Mouse (Mus musculus) stomach, postnatal 0 days (tissue): ENCODE measurements around the gene Sox5. TPM values are rescaled to one million over a fixed set of nuclear protein-coding genes. Genes with fewer than 3 reads are reported as not detected.

Source experiments
- ATAC-seq: fragments of 200-750 bp; cut with Nextera tagmentation; 2 replicates; pipeline ENCODE4 v1.8.0; 2017; ENCODE audit not compliant: low FRiP score, low TSS enrichment
- DNase-seq: peaks from one replicate; pipeline ENCODE4 v3.0.0-alpha.2; 2016; ENCODE audit warnings: low spot score
- H3K27ac ChIP-seq: fragments of 300-500 bp; sonication (generic); replicated peaks from 2 replicates; pipeline ENCODE4 v1.5.1; 2014; ENCODE audit warnings: mild to moderate bottlenecking, control low read depth
- H3K27me3 ChIP-seq: fragments of 300-500 bp; sonication (generic); 2 replicates; pipeline ENCODE4 v1.6.1; 2014; ENCODE audit warnings: low read length; ENCODE audit not compliant: control insufficient read depth, insufficient read depth
- H3K36me3 ChIP-seq: fragments of 300-500 bp; sonication (generic); 2 replicates; pipeline ENCODE4 v1.6.1; 2014; ENCODE audit warnings: low read length, mixed read lengths; ENCODE audit not compliant: control insufficient read depth, insufficient read depth
- H3K4me1 ChIP-seq: fragments of 300-500 bp; sonication (generic); replicated peaks from 2 replicates; pipeline ENCODE4 v1.6.1; 2014; ENCODE audit warnings: antibody characterized with exemption; ENCODE audit not compliant: control insufficient read depth, insufficient read depth
- H3K4me2 ChIP-seq: fragments of 300-500 bp; sonication (generic); replicated peaks from 2 replicates; pipeline ENCODE4 v1.6.1; 2014; ENCODE audit warnings: low read depth, mild to moderate bottlenecking, control low read depth, moderate library complexity
- H3K4me3 ChIP-seq: fragments of 300-500 bp; sonication (generic); 2 replicates; pipeline ENCODE4 v1.5.1; 2014; ENCODE audit warnings: low read depth, low read length, control low read depth
- H3K9ac ChIP-seq: fragments of 300-500 bp; sonication (generic); 2 replicates; pipeline ENCODE4 v1.6.1; 2014; ENCODE audit warnings: mild to moderate bottlenecking, low read length, control low read depth, mixed read lengths
- H3K9me3 ChIP-seq: fragments of 300-500 bp; sonication (generic); 2 replicates; pipeline ENCODE4 v1.6.1; 2016; ENCODE audit warnings: low read length; ENCODE audit not compliant: control insufficient read depth
- CTCF ChIP-seq: IDR thresholded peaks from 2 replicates; pipeline ENCODE4 v1.5.1; 2016; ENCODE audit warnings: antibody characterized with exemption, low read depth, mild to moderate bottlenecking, moderate library complexity
- EP300 ChIP-seq: optimal IDR thresholded peaks from 2 replicates; pipeline ENCODE3; 2016; ENCODE audit warnings: antibody characterized with exemption
- WGBS: fragments of 180-500 bp; shearing (Covaris S2); extraction: QIAGEN DNeasy Blood & Tissue Kit; methylation state at CpG from one replicate; pipeline ENCODE4 v1.1.7; 2014; 5-methylcytosine and 5-hydroxymethylcytosine counted together
- polyA plus RNA-seq: library from polyadenylated mRNA; unstranded; fragments of >200 nt; fragmentation: Nextera tagmentation; extraction: Ambion mirVana; gene quantifications from 2 replicates; pipeline ENCODE4 v1.2.1, GENCODE M21; 2015

Gene Sox5
- polyA plus RNA-seq, 1 experiment from 2014 or later = 9.8 TPM

DNA sequence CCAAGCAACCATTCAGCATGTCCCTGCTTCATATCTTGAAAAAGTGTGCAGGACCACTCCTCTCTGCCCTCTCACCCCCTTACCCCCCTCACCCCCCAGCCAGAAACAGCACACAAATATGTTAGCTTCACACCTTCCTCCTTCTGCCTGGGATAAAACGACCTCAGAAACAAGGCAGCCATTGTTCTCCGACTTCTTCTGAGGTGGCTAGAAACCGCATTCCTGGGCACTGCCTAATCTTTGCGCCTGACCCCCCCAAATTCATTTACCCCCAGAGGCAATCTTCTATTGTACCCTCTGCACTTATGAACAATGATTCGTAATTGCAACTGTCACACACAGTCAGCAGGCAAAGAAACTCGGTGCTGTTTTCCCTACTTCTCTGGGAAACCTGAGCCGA is 742.6 kb downstream of the Sox5 start:
- Histone ChIP-seq H3K27me3 (no peaks in the 10 kb centered on the region), H3K4me1 (no peaks in the 10 kb centered on the region), H3K9me3 (no peaks in the 10 kb centered on the region), H3K4me3 (no peak overlapping the region), H3K36me3 (no peaks in the 10 kb centered on the region), H3K9ac (no peak overlapping the region), H3K27ac (no peak overlapping the region), H3K4me2 (0 out of 2 replicates have a peak overlapping the region, but pooled peaks have one; percentile 21)
- DNase-seq (no peak), ATAC-seq (no peak)
- WGBS = 43% methylated on average over 7 of the region's 7 CpGs
- TF ChIP-seq CTCF (no peak), EP300 (no peak)

- H3K9ac ChIP-seq = no peak overlapping the region
- no peak overlapping the region for H3K27ac ChIP-seq
- 90% methylated on average over 2 of the region's 2 CpGs for WGBS
- H3K36me3 ChIP-seq = no peaks in the 10 kb centered on the region
- TF ChIP-seq EP300 (no peak), CTCF (no peak)
- no peak overlapping the region for H3K4me3 ChIP-seq
- DNase-seq (no peak), ATAC-seq (no peak)
- no peak overlapping the region for H3K4me2 ChIP-seq
- H3K4me1 ChIP-seq = no peaks in the 10 kb centered on the region
- no peaks in the 10 kb centered on the region for H3K27me3 ChIP-seq
- no peaks in the 10 kb centered on the region for H3K9me3 ChIP-seq
Measured at GRCm38 (mm10) chr6:144033191-144033590, 748.6 kb downstream of the Sox5 start.

GRCm38 (mm10) chr6:144016929-144017328 is 764.8 kb downstream of the Sox5 start:
- no peak for TF ChIP-seq EP300
- TF ChIP-seq CTCF = no peak
- H3K36me3 ChIP-seq = no peaks in the 10 kb centered on the region
- H3K27ac ChIP-seq = no peak overlapping the region
- H3K9me3 ChIP-seq = no peaks in the 10 kb centered on the region
- H3K4me1 ChIP-seq = no peaks in the 10 kb centered on the region
- H3K4me2 ChIP-seq = no peak overlapping the region
- peak; percentile 74 for ATAC-seq
- no peaks in the 10 kb centered on the region for H3K27me3 ChIP-seq
- H3K9ac ChIP-seq = no peak overlapping the region
- no peak overlapping the region for H3K4me3 ChIP-seq
- peak; percentile 39 for DNase-seq

DNA sequence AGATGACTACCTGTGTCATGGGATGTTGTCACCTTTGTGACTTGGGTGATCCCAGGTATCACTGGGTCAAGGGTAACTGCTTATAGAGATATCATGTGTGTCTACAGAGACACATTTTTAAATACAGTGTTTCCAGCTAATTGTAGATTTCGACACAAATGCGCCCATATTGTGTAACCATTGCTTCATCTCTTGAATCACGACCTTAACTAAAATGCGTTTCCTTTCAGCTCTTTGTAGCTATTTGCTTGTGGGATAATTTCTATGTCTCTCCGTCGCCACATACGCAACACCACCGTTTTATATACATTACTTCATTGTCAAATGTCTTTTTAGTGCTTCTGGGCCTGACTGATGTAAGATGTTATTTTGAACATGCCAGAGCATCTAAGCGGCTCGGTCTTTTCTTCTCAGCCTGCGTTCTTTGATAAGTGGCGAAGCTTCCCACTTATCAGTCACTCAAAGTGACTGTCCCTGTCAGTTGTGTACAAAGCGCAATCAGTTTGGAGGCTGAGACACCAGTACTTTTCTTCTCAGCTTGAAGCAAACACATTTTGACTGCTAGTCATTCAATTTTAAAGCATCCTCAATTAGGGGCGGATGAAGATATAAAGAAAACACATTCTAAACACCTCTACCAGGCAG is 769.8 kb downstream of the Sox5 start:
- no peak for ATAC-seq
- DNase-seq = no peak
- Histone ChIP-seq H3K9me3 (no peaks in the 10 kb centered on the region), H3K9ac (no peak overlapping the region), H3K36me3 (no peaks in the 10 kb centered on the region), H3K27me3 (no peaks in the 10 kb centered on the region), H3K4me1 (no peaks in the 10 kb centered on the region), H3K4me3 (no peak overlapping the region), H3K27ac (no peak overlapping the region), H3K4me2 (no peak overlapping the region)
- 79% methylated on average over 14 of the region's 14 CpGs for WGBS
- TF ChIP-seq EP300 (no peak), CTCF (no peak)

GRCm38 (mm10) chr6:144010995-144011394 is 770.8 kb downstream of the Sox5 start:
- Histone ChIP-seq H3K4me1 (no peaks in the 10 kb centered on the region), H3K27me3 (no peaks in the 10 kb centered on the region), H3K36me3 (no peaks in the 10 kb centered on the region), H3K4me2 (no peak overlapping the region), H3K9ac (no peak overlapping the region), H3K4me3 (no peak overlapping the region), H3K9me3 (no peaks in the 10 kb centered on the region), H3K27ac (no peak overlapping the region)
- no peak for TF ChIP-seq CTCF
- TF ChIP-seq EP300 = no peak
- no peak for ATAC-seq
- WGBS = 76% methylated on average over 3 of the region's 3 CpGs
- no peak for DNase-seq

GRCm38 (mm10) chr6:144010285-144010684 is 771.5 kb downstream of the Sox5 start:
- H3K4me3 ChIP-seq = no peak overlapping the region
- no peaks in the 10 kb centered on the region for H3K36me3 ChIP-seq
- TF ChIP-seq CTCF = no peak
- no peak for TF ChIP-seq EP300
- no peaks in the 10 kb centered on the region for H3K9me3 ChIP-seq
- DNase-seq = no peak
- H3K4me2 ChIP-seq = no peak overlapping the region
- no peak overlapping the region for H3K27ac ChIP-seq
- no peak for ATAC-seq
- no peaks in the 10 kb centered on the region for H3K4me1 ChIP-seq
- no peak overlapping the region for H3K9ac ChIP-seq
- H3K27me3 ChIP-seq = no peaks in the 10 kb centered on the region
